Mouse (Mus musculus) activated CD4-positive, CD25-positive, alpha-beta regulatory T cell (primary cell): Measurements from ENCODE around the gene Pdcl3. TPM values are rescaled to one million over a fixed set of nuclear protein-coding genes. Genes with fewer than 3 reads are reported as not detected.

Experiments
- polyA plus RNA-seq, 2 experiments: library from polyadenylated mRNA; unstranded; fragments of 100-300 nt; shearing (Covaris generic); gene quantifications; one replicate each; pipeline ENCODE4 v1.2.1; 2017

Gene Pdcl3
- 100 to 1,000 TPM; 103 to 118 TPM for polyA plus RNA-seq

GRCm38 (mm10) chr1:38985308-38985707 lies at the start of gene Pdcl3:
TSS of gene Pdcl3 (plus strand) at chr1:38985608.

DNA sequence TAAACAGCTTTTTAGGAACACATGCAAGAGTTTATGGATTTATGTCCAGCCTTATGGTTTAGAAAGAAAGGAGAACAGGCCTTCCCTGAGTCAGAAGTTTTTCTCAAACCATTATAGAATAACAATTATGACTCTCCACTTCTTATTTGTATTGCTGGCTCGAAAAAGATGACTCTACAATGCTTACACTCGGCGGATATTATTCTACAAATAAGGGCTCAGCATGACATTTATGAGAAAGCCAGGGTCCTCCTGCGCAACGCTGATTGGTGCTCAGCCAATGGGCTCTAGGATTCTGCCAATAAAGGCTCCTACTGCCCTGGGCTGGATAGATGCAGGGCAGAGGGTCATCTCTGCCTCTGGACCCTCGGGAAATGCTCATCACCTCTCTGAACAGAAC lies 46.6 kb upstream of the Pdcl3 start, which contains the start of gene Nms:
Gene Nms (plus strand): TSS at position 301 of the 400 bp plus-strand sequence.

Other genes with a start within 250 kb of the Pdcl3 start
- gene Lonrf2, start 148.9 kb upstream of the Pdcl3 start, polyA plus RNA-seq, result under 1 TPM in 1 of 2 experiments, not detected in 1; 0.10 TPM
- 10 to 100 TPM; 32.5 to 35.2 TPM for gene Chst10, start 87.4 kb upstream of the Pdcl3 start, polyA plus RNA-seq
- not detected for gene Nms, start 46.5 kb upstream of the Pdcl3 start, polyA plus RNA-seq
- 1 to 10 TPM in 1 of 2 experiments, under 1 TPM in 1; 0.92 to 2.5 TPM for gene Npas2, start 208.1 kb downstream of the Pdcl3 start, polyA plus RNA-seq